Mouse (Mus musculus) CH12.LX (cell line): ENCODE measurements around the gene Pmis2. TPM values are rescaled to one million over a fixed set of nuclear protein-coding genes. Genes with fewer than 3 reads are reported as not detected.

ENCODE experiments used
- DNase-seq: peaks from one replicate; pipeline ENCODE4 v3.0.0-alpha.2; 2013; ENCODE audit errors: extremely low read depth
- H3K27ac ChIP-seq: 2 replicates; pipeline ENCODE4 v1.5.1; 2012; ENCODE audit warnings: low read depth, mild to moderate bottlenecking, control low read depth, moderate library complexity; ENCODE audit not compliant: insufficient read depth
- H3K27me3 ChIP-seq: replicated peaks from 2 replicates; pipeline ENCODE3; 2012; ENCODE audit warnings: inconsistent platforms
- H3K36me3 ChIP-seq, 2 experiments: replicated peaks in 1 of 2; 2 replicates each; pipeline versions ENCODE3 to v1.6.1; 2012; ENCODE audit warnings: inconsistent platforms in 1 of 2, low read length in 1 of 2, mild to moderate bottlenecking in 1 of 2, mixed read lengths in 1 of 2, moderate library complexity in 1 of 2; ENCODE audit not compliant: control insufficient read depth in 1 of 2, insufficient read depth in 1 of 2
- H3K4me1 ChIP-seq, 2 experiments: 2 replicates each; pipeline ENCODE4 v1.6.1; 2012; ENCODE audit warnings: inconsistent platforms in 1 of 2, moderate library complexity in 1 of 2; ENCODE audit not compliant: insufficient read depth in 2 of 2, control insufficient read depth in 1 of 2
- H3K4me2 ChIP-seq: 2 replicates; pipeline ENCODE4 v1.6.1; 2012; ENCODE audit warnings: low read depth, mild to moderate bottlenecking, control low read depth; ENCODE audit not compliant: poor library complexity, insufficient read depth, severe bottlenecking
- H3K4me3 ChIP-seq, 3 experiments: fragments of 150-350 bp in 1 of 3; sonication (generic) in 1 of 3; replicated peaks in 1 of 3; 2 replicates each; pipeline versions ENCODE3 to v1.5.1; 2011 to 2012; ENCODE audit warnings: low read depth in 2 of 3, low read length in 2 of 3, mild to moderate bottlenecking in 2 of 3, moderate library complexity in 2 of 3, control low read depth in 1 of 3, improper control_type of control experiment in 1 of 3, inconsistent platforms in 1 of 3, mixed read lengths in 1 of 3; ENCODE audit not compliant: poor library complexity in 1 of 3
- H3K79me2 ChIP-seq: replicated peaks from 2 replicates; pipeline ENCODE4 v1.6.1; 2012; ENCODE audit warnings: mild to moderate bottlenecking, moderate library complexity; ENCODE audit not compliant: control insufficient read depth, poor library complexity, insufficient read depth, severe bottlenecking; ENCODE audit errors: extremely low read depth
- H3K9ac ChIP-seq: 2 replicates; pipeline ENCODE4 v1.6.1; 2012; ENCODE audit warnings: low read depth, mild to moderate bottlenecking, control low read depth, moderate library complexity; ENCODE audit not compliant: insufficient read depth
- H3K9me3 ChIP-seq: replicated peaks from 2 replicates; pipeline ENCODE3; 2012; ENCODE audit warnings: low read length, inconsistent platforms, mixed read lengths
- BHLHE40 ChIP-seq: IDR thresholded peaks from 2 replicates; pipeline ENCODE4 v1.6.1; 2011; ENCODE audit warnings: mild to moderate bottlenecking, low read depth, low read length, improper control_type of control experiment
- CHD1 ChIP-seq: IDR thresholded peaks from 2 replicates; pipeline ENCODE4 v1.6.1; 2012; ENCODE audit warnings: low read depth, low read length, improper control_type of control experiment, inconsistent platforms
- CHD2 ChIP-seq: IDR thresholded peaks from 2 replicates; pipeline ENCODE4 v1.6.1; 2011; ENCODE audit warnings: low read length, improper control_type of control experiment
- CTCF ChIP-seq, 2 experiments: IDR thresholded peaks in 1 of 2; conservative IDR thresholded peaks in 1 of 2; 2 replicates each; pipeline ENCODE4 v1.5.1; 2011 to 2012; ENCODE audit warnings: low read depth in 2 of 2, low read length in 2 of 2, improper control_type of control experiment in 1 of 2, inconsistent platforms in 1 of 2, mild to moderate bottlenecking in 1 of 2, moderate library complexity in 1 of 2
- ELF1 ChIP-seq: IDR thresholded peaks from 2 replicates; pipeline ENCODE4 v1.6.1; 2014; ENCODE audit warnings: low read depth, mild to moderate bottlenecking, inconsistent platforms, low read length, improper control_type of control experiment
- ETS1 ChIP-seq: conservative IDR thresholded peaks from 2 replicates; pipeline ENCODE4 v1.6.1; 2012; ENCODE audit warnings: low read depth, mild to moderate bottlenecking, inconsistent platforms, low read length, improper control_type of control experiment, moderate library complexity
- GABPA ChIP-seq: IDR thresholded peaks from 2 replicates; pipeline ENCODE4 v1.6.1; 2012; ENCODE audit warnings: low read depth, low read length, improper control_type of control experiment, inconsistent platforms; ENCODE audit not compliant: insufficient replicate concordance
- HCFC1 ChIP-seq: IDR thresholded peaks from 2 replicates; pipeline ENCODE4 v1.6.1; 2012; ENCODE audit warnings: low read depth, mild to moderate bottlenecking, inconsistent platforms, low read length, improper control_type of control experiment
- IRF4 ChIP-seq: IDR thresholded peaks from 2 replicates; pipeline ENCODE4 v1.6.1; 2014; ENCODE audit warnings: low read depth, mild to moderate bottlenecking, inconsistent platforms, low read length, improper control_type of control experiment
- JUN ChIP-seq: IDR thresholded peaks from 2 replicates; pipeline ENCODE4 v1.6.1; 2011; ENCODE audit warnings: low read depth, mild to moderate bottlenecking, low read length, improper control_type of control experiment, moderate library complexity; ENCODE audit not compliant: insufficient read depth
- JUND ChIP-seq: conservative IDR thresholded peaks from 2 replicates; pipeline ENCODE4 v1.6.1; 2011; ENCODE audit warnings: low read depth, low read length, improper control_type of control experiment
- KAT2A ChIP-seq: IDR thresholded peaks from 2 replicates; pipeline ENCODE4 v1.6.1; 2012; ENCODE audit warnings: low read length, improper control_type of control experiment, inconsistent platforms; ENCODE audit not compliant: insufficient replicate concordance
- MAFK ChIP-seq: IDR thresholded peaks from 2 replicates; pipeline ENCODE4 v1.6.1; 2011; ENCODE audit warnings: low read length, improper control_type of control experiment; ENCODE audit not compliant: insufficient replicate concordance
- MAX ChIP-seq: IDR thresholded peaks from 2 replicates; pipeline ENCODE4 v1.6.1; 2011; ENCODE audit warnings: low read length, improper control_type of control experiment
- MAZ ChIP-seq: IDR thresholded peaks from 2 replicates; pipeline ENCODE4 v1.6.1; 2012; ENCODE audit warnings: low read depth, mild to moderate bottlenecking, inconsistent platforms, low read length, improper control_type of control experiment, moderate library complexity
- MXI1 ChIP-seq: IDR thresholded peaks from 2 replicates; pipeline ENCODE4 v1.6.1; 2011; ENCODE audit warnings: mild to moderate bottlenecking, low read depth, low read length, improper control_type of control experiment
- NELFE ChIP-seq: IDR thresholded peaks from 2 replicates; pipeline ENCODE4 v1.6.1; 2011; ENCODE audit warnings: low read depth, low read length, improper control_type of control experiment
- NRF1 ChIP-seq: IDR thresholded peaks from 2 replicates; pipeline ENCODE4 v1.6.1; 2014; ENCODE audit warnings: low read depth, mild to moderate bottlenecking, inconsistent platforms, low read length, improper control_type of control experiment, moderate library complexity
- PAX5 ChIP-seq: IDR thresholded peaks from 2 replicates; pipeline ENCODE4 v1.6.1; 2012; ENCODE audit warnings: low read length, inconsistent platforms, mixed read lengths
- POLR2A ChIP-seq: IDR thresholded peaks from 2 replicates; pipeline ENCODE4 v1.6.1; 2011; ENCODE audit warnings: low read depth, mild to moderate bottlenecking, improper control_type of control experiment, low read length
- RAD21 ChIP-seq: IDR thresholded peaks from 2 replicates; pipeline ENCODE4 v1.6.1; 2011; ENCODE audit warnings: low read depth, mild to moderate bottlenecking, low read length, improper control_type of control experiment, moderate library complexity
- RCOR1 ChIP-seq: conservative IDR thresholded peaks from 2 replicates; pipeline ENCODE4 v1.6.1; 2012; ENCODE audit warnings: low read depth, mild to moderate bottlenecking, inconsistent platforms, low read length, improper control_type of control experiment
- SIN3A ChIP-seq: IDR thresholded peaks from 2 replicates; pipeline ENCODE4 v1.6.1; 2012; ENCODE audit warnings: low read length, improper control_type of control experiment, inconsistent platforms
- SMC3 ChIP-seq: IDR thresholded peaks from 2 replicates; pipeline ENCODE4 v1.6.1; 2011; ENCODE audit warnings: low read depth, low read length, improper control_type of control experiment
- TBP ChIP-seq: conservative IDR thresholded peaks from 2 replicates; pipeline ENCODE4 v1.6.1; 2011; ENCODE audit warnings: low read depth, low read length, improper control_type of control experiment
- TCF12 ChIP-seq: IDR thresholded peaks from 2 replicates; pipeline ENCODE4 v1.6.1; 2014; ENCODE audit warnings: low read depth, mild to moderate bottlenecking, inconsistent platforms, low read length, improper control_type of control experiment
- UBTF ChIP-seq: IDR thresholded peaks from 2 replicates; pipeline ENCODE4 v1.6.1; 2012; ENCODE audit warnings: low read depth, mild to moderate bottlenecking, inconsistent platforms, low read length, improper control_type of control experiment, moderate library complexity
- USF1 ChIP-seq: IDR thresholded peaks from 2 replicates; pipeline ENCODE4 v1.6.1; 2014; ENCODE audit warnings: low read depth, mild to moderate bottlenecking, inconsistent platforms, low read length, improper control_type of control experiment
- USF2 ChIP-seq: conservative IDR thresholded peaks from 2 replicates; pipeline ENCODE4 v1.6.1; 2011; ENCODE audit warnings: low read depth, low read length, improper control_type of control experiment
- ZC3H11A ChIP-seq: IDR thresholded peaks from 2 replicates; pipeline ENCODE4 v1.6.1; 2012; ENCODE audit warnings: low read depth, mild to moderate bottlenecking, inconsistent platforms, low read length, improper control_type of control experiment
- ZMIZ1 ChIP-seq: IDR thresholded peaks from 2 replicates; pipeline ENCODE4 v1.6.1; 2012; ENCODE audit warnings: low read depth, mild to moderate bottlenecking, inconsistent platforms, low read length, improper control_type of control experiment
- ZNF384 ChIP-seq: IDR thresholded peaks from 2 replicates; pipeline ENCODE4 v1.6.1; 2012; ENCODE audit warnings: low read depth, low read length, improper control_type of control experiment, inconsistent platforms
- dilution Hi-C: fragments of 300-500 bp; cut with MboI; formaldehyde crosslinking; loops from 2 replicates; pipeline ENCODE4 v1.14.3; 2020; ENCODE audit warnings: low sequenced_read_pairs; ENCODE audit not compliant: extremely low pct_unique_long_range_greater_than_20kb, extremely low pct_ligation_motif_present
- in situ Hi-C: fragments of 300-500 bp; cut with MboI; formaldehyde crosslinking; loops from 3 replicates; pipeline ENCODE4 v1.14.3; 2019; ENCODE audit warnings: low sequenced_read_pairs, low pct_ligation_motif_present, low pct_unique_long_range_greater_than_20kb, mixed read lengths
- polyA plus RNA-seq: library from polyadenylated mRNA; unstranded; fragments of >175 nt; gene quantifications from 2 replicates; pipeline ENCODE4 v1.2.1, GENCODE M21; 2012; ENCODE audit warnings: low read depth; ENCODE audit not compliant: insufficient read length
- total RNA-seq, 2 experiments: library from RNA; depleted of rRNA; stranded (reverse); fragments of 300-350 nt in 1 of 2; fragments of >200 nt in 1 of 2; gene quantifications; 2 replicates each; pipeline ENCODE4 v1.2.3; 2012 to 2014

Pmis2 gene
- total and polyA plus RNA-seq, 3 experiments: not detected

GRCm38 (mm10) chr7:30706214-30706882 is 34.9 kb upstream of the Pmis2 start:
- TF ChIP-seq NELFE: no peak
- TF ChIP-seq JUND: no peak
- no peak for TF ChIP-seq ZNF384
- no peak for TF ChIP-seq ZC3H11A
- no peak for TF ChIP-seq BHLHE40
- no peak for TF ChIP-seq ZMIZ1
- no peak for TF ChIP-seq IRF4
- no peak for TF ChIP-seq ELF1
- no peak for TF ChIP-seq RAD21
- TF ChIP-seq SMC3: no peak
- no peak for TF ChIP-seq ETS1
- no peak for TF ChIP-seq RCOR1
- no peak for TF ChIP-seq USF1
- Histone ChIP-seq H3K79me2 (no peaks in the 10 kb centered on the region), H3K9ac (no peak overlapping the region), H3K4me1 (peaks cover 0 to 4% of the 10 kb centered on the region in 2 experiments; a peak in 1 of 4 replicates), H3K4me2 (no peak overlapping the region), H3K27me3 (peaks cover 8% of the 10 kb centered on the region), H3K36me3 (no peaks in the 10 kb centered on the region), H3K4me3 (no peak overlapping the region), H3K27ac (no peak overlapping the region), H3K9me3 (no peaks in the 10 kb centered on the region)
- in situ Hi-C loops (no loop called here), dilution Hi-C loops (no loop called here)
- no peak for DNase-seq

GRCm38 (mm10) chr7:30698589-30698988 is 27.2 kb upstream of the Pmis2 start, which contains the start of gene 2200002J24Rik:
TSS of gene 2200002J24Rik (plus strand) at chr7:30698926.
- Histone ChIP-seq H3K79me2 (no peaks in the 10 kb centered on the region), H3K36me3 (no peaks in the 10 kb centered on the region), H3K27ac (no peak within 1 kb of the TSS), H3K27me3 (no peaks in the 10 kb centered on the region), H3K4me2 (peak within 1 kb of the TSS; percentile 94), H3K4me3 (peak within 1 kb of the TSS; percentile 37 to 60 (median 37)), H3K4me1 (peaks cover 2 to 21% of the 10 kb centered on the region in 2 experiments; a peak in 3 of 4 replicates), H3K9me3 (no peaks in the 10 kb centered on the region), H3K9ac (peak within 1 kb of the TSS; percentile 35)
- dilution Hi-C loops (no loop called here), in situ Hi-C loops (no loop called here)
- DNase-seq: peak; percentile 94
- TF ChIP-seq NELFE (peak; percentile 18), HCFC1 (no peak; the same call in 1 of the 2 replicates), USF2 (no peak), UBTF (no peak), SMC3 (no peak), GABPA (no peak), CHD1 (peak; percentile 65; the same call in 1 of the 2 replicates), PAX5 (no peak), KAT2A (no peak), MAFK (no peak), RAD21 (no peak), CHD2 (peak; percentile 62; the same call in 1 of the 2 replicates), MAX (peak; percentile 28), CTCF (conservative IDR thresholded peaks at IDR 0.05 in 1 of 2, IDR thresholded peaks at IDR 0.05 in 1 of 2; ENCODE audit: low read depth in 2 of 2, low read length in 2 of 2) (no peak), MXI1 (peak; percentile 71; the same call in 1 of the 2 replicates), TBP (0 out of 2 replicates have a peak, but pooled peaks have one; percentile 35), NRF1 (no peak), MAZ (0 out of 2 replicates have a peak, but pooled peaks have one; percentile 44), ZMIZ1 (no peak), JUN (no peak), ZNF384 (peak; percentile 38; the same call in 1 of the 2 replicates), SIN3A (peak; percentile 82), USF1 (no peak), TCF12 (no peak), POLR2A (peak; percentile 63)
